Mouse (Mus musculus) lung, postnatal 0 days (tissue): ENCODE results near the gene Net1. TPM values are rescaled to one million over a fixed set of nuclear protein-coding genes. Genes with fewer than 3 reads are reported as not detected.

Experiments used
- ATAC-seq: fragments of 200-750 bp; cut with Nextera tagmentation; 2 replicates; pipeline ENCODE4 v1.8.0; 2017; ENCODE audit warnings: moderate library complexity
- DNase-seq: peaks from one replicate; pipeline ENCODE4 v3.0.0-alpha.2; 2016; ENCODE audit warnings: low spot score
- H3K27ac ChIP-seq: fragments of 300-500 bp; sonication (generic); 2 replicates; pipeline ENCODE4 v1.5.1; 2014; ENCODE audit warnings: antibody characterized with exemption, mild to moderate bottlenecking, low read length, mixed read lengths
- H3K27me3 ChIP-seq: fragments of 300-500 bp; sonication (generic); replicated peaks from 2 replicates; pipeline ENCODE4 v1.6.1; 2014; ENCODE audit warnings: low read length, mixed read lengths; ENCODE audit not compliant: insufficient read depth
- H3K36me3 ChIP-seq: fragments of 300-500 bp; sonication (generic); 2 replicates; pipeline ENCODE4 v1.6.1; 2014; ENCODE audit warnings: low read length, mixed read lengths; ENCODE audit not compliant: insufficient read depth
- H3K4me1 ChIP-seq: fragments of 300-500 bp; sonication (generic); 2 replicates; pipeline ENCODE4 v1.6.1; 2014; ENCODE audit warnings: antibody characterized with exemption, low read depth, low read length, mixed read lengths; ENCODE audit not compliant: insufficient read depth
- H3K4me2 ChIP-seq: fragments of 300-500 bp; sonication (generic); replicated peaks from 2 replicates; pipeline ENCODE4 v1.6.1; 2014; ENCODE audit warnings: low read depth, mild to moderate bottlenecking, low read length, moderate library complexity, mixed read lengths
- H3K4me3 ChIP-seq: fragments of 300-500 bp; sonication (generic); 2 replicates; pipeline ENCODE4 v1.5.1; 2014; ENCODE audit warnings: low read depth, low read length
- H3K9ac ChIP-seq: fragments of 300-500 bp; sonication (generic); replicated peaks from 2 replicates; pipeline ENCODE4 v1.6.1; 2014; ENCODE audit warnings: low read depth, mild to moderate bottlenecking
- H3K9me3 ChIP-seq: fragments of 300-500 bp; sonication (generic); 2 replicates; pipeline ENCODE4 v1.6.1; 2016; ENCODE audit warnings: low read length, mixed read lengths
- CTCF ChIP-seq: IDR thresholded peaks from 2 replicates; pipeline ENCODE4 v1.5.1; 2016; ENCODE audit warnings: antibody characterized with exemption, mild to moderate bottlenecking
- EP300 ChIP-seq: IDR thresholded peaks from 2 replicates; pipeline ENCODE4 v1.6.1; 2016; ENCODE audit warnings: antibody characterized with exemption, mild to moderate bottlenecking, control low read depth
- WGBS: fragments of 180-500 bp; shearing (Covaris S2); extraction: QIAGEN DNeasy Blood & Tissue Kit; methylation state at CpG from one replicate; pipeline ENCODE4 v1.1.7; 2014; 5-methylcytosine and 5-hydroxymethylcytosine counted together
- polyA plus RNA-seq: library from polyadenylated mRNA; unstranded; fragments of >200 nt; fragmentation: Nextera tagmentation; extraction: Ambion mirVana; gene quantifications from 2 replicates; pipeline ENCODE4 v1.2.1, GENCODE M21; 2015

Gene Net1
- polyA plus RNA-seq, 1 experiment from 2014 or later: 83.7 TPM

DNA sequence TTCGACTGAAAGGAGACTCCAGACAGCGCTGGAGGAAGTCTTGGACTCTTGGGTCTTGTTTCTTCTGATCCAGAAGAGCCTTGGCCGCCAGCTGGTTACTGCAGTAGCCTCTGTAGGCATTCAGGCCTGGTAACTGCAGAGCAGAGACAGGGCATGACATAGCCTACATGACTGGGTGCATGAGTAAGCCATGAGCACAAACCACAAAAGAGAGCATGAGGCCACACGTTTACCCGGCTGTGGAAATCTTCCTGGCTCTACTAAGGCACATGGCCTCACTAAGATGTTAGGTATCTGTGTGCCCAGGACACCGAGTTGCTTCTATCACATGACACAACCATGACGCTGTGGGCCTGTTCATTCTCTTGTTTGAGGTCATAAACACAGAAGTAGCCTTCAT lies 31.4 kb downstream of the Net1 start:
- DNase-seq (no peak), ATAC-seq (no peak)
- TF ChIP-seq EP300 (no peak), CTCF (no peak)
- H3K9ac ChIP-seq: no peak overlapping the region
- H3K4me1 ChIP-seq: no peaks in the 10 kb centered on the region; the same call in 1 of the 2 replicates
- peaks cover 32% of the 10 kb centered on the region for H3K36me3 ChIP-seq
- H3K9me3 ChIP-seq: no peaks in the 10 kb centered on the region
- no peaks in the 10 kb centered on the region for H3K27me3 ChIP-seq
- no peak overlapping the region for H3K4me2 ChIP-seq
- no peak overlapping the region for H3K4me3 ChIP-seq
- WGBS: 87% methylated on average over 7 of the region's 7 CpGs
- H3K27ac ChIP-seq: no peak overlapping the region

DNA sequence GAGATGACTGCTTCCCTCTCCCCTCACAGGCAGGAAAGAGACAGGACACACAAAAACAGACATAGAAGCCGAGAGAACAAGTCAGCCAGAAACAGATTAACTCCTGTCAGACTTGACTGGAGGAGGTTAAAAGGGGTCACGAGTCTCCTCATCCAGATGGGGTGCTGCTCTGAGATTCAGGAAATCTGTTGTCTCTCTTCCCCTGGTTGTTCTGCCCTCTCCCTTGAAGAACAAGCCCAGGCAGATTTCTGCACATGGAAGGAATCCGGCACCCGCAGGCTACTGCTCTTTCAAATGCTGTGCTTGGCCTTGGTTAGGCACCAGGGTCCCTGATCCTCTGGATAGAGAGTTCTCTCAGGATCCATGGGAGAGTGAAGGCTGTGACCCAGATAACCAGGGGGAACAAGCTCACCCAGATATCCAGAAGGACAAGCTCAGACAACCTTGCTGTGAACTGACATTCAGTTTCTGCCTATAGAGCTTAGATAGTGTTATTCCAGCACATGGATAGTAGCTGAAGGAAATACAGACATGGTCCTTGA lies 40.3 kb downstream of the Net1 start:
- H3K27ac ChIP-seq: no peak overlapping the region

GRCm38 (mm10) chr13:3877185-3877584 lies 40.8 kb downstream of the Net1 start:
- Histone ChIP-seq H3K27me3 (no peaks in the 10 kb centered on the region), H3K36me3 (0 out of 2 replicates have a peak, but pooled peaks cover 4% of the 10 kb centered on the region), H3K4me2 (no peak overlapping the region), H3K4me3 (no peak overlapping the region), H3K9ac (no peak overlapping the region), H3K9me3 (no peaks in the 10 kb centered on the region), H3K4me1 (no peaks in the 10 kb centered on the region), H3K27ac (no peak overlapping the region)
- ATAC-seq (no peak), DNase-seq (no peak)
- TF ChIP-seq CTCF: no peak
- TF ChIP-seq EP300: no peak
- 50% methylated on average over 6 of the region's 6 CpGs for WGBS

More for the DNA sequence above, 40.3 kb downstream of the Net1 start:
- Histone ChIP-seq H3K9ac (no peak overlapping the region), H3K4me2 (no peak overlapping the region), H3K36me3 (0 out of 2 replicates have a peak, but pooled peaks cover 4% of the 10 kb centered on the region), H3K4me1 (no peaks in the 10 kb centered on the region), H3K4me3 (no peak overlapping the region), H3K27me3 (no peaks in the 10 kb centered on the region), H3K9me3 (no peaks in the 10 kb centered on the region)
- WGBS: 63% methylated on average over 4 of the region's 4 CpGs
- ATAC-seq: no peak
- DNase-seq: no peak
- TF ChIP-seq EP300 (no peak), CTCF (no peak)

DNA sequence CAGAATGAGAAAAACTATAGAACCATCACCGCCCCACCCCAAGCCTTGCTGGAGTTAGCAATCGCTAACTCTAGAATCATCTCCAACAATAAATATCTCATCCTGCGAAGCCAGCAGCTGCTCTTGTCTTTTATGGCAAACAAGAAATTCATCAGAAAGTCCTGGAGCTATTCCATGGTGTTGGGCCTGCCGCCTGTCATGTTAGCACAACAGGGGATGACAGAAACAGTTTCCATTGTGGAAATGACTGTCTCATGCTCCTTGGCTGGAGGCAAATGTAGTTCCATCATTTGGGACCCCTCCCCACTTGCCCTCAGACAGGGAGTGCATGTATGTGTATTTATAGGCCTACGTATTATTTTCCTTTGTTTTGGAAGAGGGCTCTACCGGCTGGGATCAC lies 41.6 kb downstream of the Net1 start:
- Histone ChIP-seq H3K27ac (no peak overlapping the region), H3K9me3 (no peaks in the 10 kb centered on the region), H3K27me3 (no peaks in the 10 kb centered on the region), H3K4me2 (no peak overlapping the region), H3K36me3 (0 out of 2 replicates have a peak, but pooled peaks cover 4% of the 10 kb centered on the region), H3K9ac (no peak overlapping the region), H3K4me1 (no peaks in the 10 kb centered on the region), H3K4me3 (no peak overlapping the region)
- peak; percentile 35 for DNase-seq
- no peak for TF ChIP-seq CTCF
- no peak for TF ChIP-seq EP300
- ATAC-seq: peak; percentile 66
- WGBS: 64% methylated on average over 6 of the region's 6 CpGs

DNA sequence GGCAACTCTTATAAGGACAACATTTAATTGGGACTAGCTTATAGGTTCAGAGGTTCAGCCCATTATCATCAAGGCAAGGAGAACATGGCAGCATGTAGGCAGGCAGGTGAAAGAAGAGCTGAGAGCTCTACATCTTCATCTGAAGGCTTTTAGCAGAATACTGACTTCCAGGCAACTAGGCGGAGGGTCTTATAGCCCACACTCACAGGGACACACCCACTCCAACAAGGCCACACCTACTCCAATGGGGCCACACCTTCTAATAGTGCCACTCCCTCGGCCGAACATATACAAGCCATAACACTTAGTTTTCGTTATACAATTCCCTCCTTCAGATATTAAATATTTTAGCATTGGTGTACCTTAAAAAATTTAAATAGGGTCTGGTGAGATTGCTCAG lies 45.2 kb downstream of the Net1 start:
- Histone ChIP-seq H3K9me3 (no peaks in the 10 kb centered on the region), H3K4me2 (no peak overlapping the region), H3K36me3 (no peaks in the 10 kb centered on the region), H3K27me3 (no peaks in the 10 kb centered on the region), H3K27ac (no peak overlapping the region), H3K4me3 (no peak overlapping the region), H3K9ac (no peak overlapping the region), H3K4me1 (no peaks in the 10 kb centered on the region)
- DNase-seq (no peak), ATAC-seq (no peak)
- 93% methylated on average over 4 of the region's 4 CpGs for WGBS
- no peak for TF ChIP-seq EP300
- TF ChIP-seq CTCF: no peak

DNA sequence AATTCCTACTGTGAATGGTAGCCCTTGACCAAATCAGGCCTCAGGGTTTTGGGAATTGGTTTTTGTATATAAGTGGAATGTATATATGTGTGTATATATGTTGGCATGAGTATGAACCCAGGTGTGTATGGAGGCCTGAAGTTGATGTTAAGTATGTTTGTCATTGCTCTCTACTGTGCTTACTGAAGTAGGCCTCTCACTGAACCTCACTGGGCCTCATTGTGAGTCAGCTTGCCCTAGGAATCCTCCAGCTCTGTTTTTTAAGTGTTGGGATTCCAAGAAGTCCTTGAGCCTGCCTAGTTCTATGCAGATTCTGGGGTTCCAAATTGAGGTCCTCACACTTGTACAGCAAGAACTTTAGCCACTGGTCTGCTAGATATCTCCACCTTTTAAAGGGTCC lies 48.1 kb downstream of the Net1 start:
- ATAC-seq: peak; percentile 92
- TF ChIP-seq EP300 (peak; percentile 82), CTCF (no peak)

GRCm38 (mm10) chr13:3867158-3867557 lies 50.9 kb downstream of the Net1 start:
- 82% methylated on average over 6 of the region's 6 CpGs for WGBS
- DNase-seq (no peak), ATAC-seq (no peak)
- Histone ChIP-seq H3K4me2 (no peak overlapping the region), H3K27me3 (no peaks in the 10 kb centered on the region), H3K27ac (no peak overlapping the region), H3K9ac (no peak overlapping the region), H3K4me1 (no peaks in the 10 kb centered on the region), H3K9me3 (no peaks in the 10 kb centered on the region), H3K36me3 (no peaks in the 10 kb centered on the region), H3K4me3 (no peak overlapping the region)
- TF ChIP-seq EP300 (no peak), CTCF (no peak)

More for the DNA sequence above, 48.1 kb downstream of the Net1 start:
- DNase-seq: peak; percentile 78
- no peak overlapping the region for H3K4me2 ChIP-seq
- no peaks in the 10 kb centered on the region for H3K4me1 ChIP-seq
- H3K9me3 ChIP-seq: no peaks in the 10 kb centered on the region
- H3K27me3 ChIP-seq: no peaks in the 10 kb centered on the region
- H3K4me3 ChIP-seq: no peak overlapping the region
- H3K36me3 ChIP-seq: no peaks in the 10 kb centered on the region
- no peak overlapping the region for H3K9ac ChIP-seq
- no peak overlapping the region; the same call in 1 of the 2 replicates for H3K27ac ChIP-seq
